Mouse (Mus musculus) gastrocnemius, adult 8-10 months (tissue): ENCODE data around the gene Chrna1. TPM values are rescaled to one million over a fixed set of nuclear protein-coding genes. Genes with fewer than 3 reads are reported as not detected.
A peak's percentile ranks its signal among the peaks of the same experiment; 100 is the strongest.

Experiments
- DNase-seq, 2 experiments: peaks; one replicate each; pipeline ENCODE4 v3.0.0; 2022; ENCODE audit warnings: low spot score in 2 of 2
- total RNA-seq, 4 experiments: library from RNA; stranded (reverse); gene quantifications; 2 replicates each; pipeline ENCODE4 v1.2.4; 2022

Gene Chrna1
- total RNA-seq, 4 experiments from 2014 or later, result 4.8 to 5.3 (median 5.2) TPM

- DNase-seq, result peak; percentile 33 to 51
Observed at GRCm38 (mm10) chr2:73592231-73593100, 12.3 kb upstream of the Chrna1 start.

DNA sequence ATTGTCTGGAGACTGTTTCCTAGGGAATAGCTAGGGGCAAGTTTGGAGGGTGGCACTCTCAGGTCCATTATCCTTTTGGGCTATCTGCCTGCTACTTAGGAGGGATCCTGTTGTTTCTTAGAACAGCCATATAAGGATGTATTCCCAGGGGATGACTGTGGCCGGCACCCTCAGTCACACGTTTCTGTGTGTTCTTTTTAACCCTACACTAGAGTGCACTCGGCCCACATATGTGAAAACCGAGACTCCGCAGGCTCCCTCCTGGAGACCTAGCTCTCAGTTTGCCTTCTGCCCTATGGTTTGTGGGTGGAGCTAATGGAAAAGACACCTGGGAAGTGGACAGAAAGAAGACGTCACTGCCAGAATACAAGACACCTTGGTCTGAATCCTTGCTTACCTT is 11.1 kb upstream of the Chrna1 start:
- no peak for DNase-seq

- DNase-seq, result no peak
Observed at GRCm38 (mm10) chr2:73590106-73590505, 10.0 kb upstream of the Chrna1 start.

- DNase-seq, result no peak
Observed at GRCm38 (mm10) chr2:73588951-73589350, 8.8 kb upstream of the Chrna1 start.

- DNase-seq, result no peak
Observed at GRCm38 (mm10) chr2:73587109-73587506, 7.0 kb upstream of the Chrna1 start.

DNA sequence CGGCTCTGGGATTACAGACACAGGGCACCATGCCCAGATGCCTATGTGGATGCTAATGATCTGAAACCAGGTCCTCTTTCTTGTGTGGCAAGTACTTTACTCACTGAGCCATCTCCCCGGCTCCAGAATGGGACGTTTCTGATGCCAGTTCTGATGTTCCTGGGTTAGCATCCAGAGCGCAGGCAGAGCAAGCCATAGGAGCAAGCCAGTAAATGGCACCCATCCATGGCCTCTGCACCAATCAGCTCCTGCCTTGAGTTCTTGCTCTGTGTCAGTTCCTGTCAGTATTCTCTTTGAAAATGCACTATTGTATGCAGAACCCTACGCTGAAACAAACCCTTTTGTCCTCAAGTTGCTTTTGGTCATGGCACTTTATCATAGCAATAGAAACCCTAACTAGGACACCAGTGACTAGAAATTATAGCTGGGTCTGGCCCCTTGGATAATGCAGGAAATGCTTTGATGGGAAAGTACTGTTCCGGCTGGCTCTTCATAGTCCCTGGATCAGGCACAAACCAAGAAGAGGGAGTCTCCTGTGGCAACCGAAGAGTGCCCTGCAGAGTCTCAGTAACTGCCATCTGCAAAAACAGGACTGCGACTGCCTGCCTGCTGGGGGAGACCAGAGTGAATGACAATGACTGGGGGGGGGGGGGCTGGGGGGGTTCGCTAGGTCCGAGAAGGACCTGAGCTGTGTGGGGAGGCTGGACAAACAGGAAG is 6.4 kb upstream of the Chrna1 start:
- DNase-seq, result no peak

- DNase-seq, result no peak
Observed at GRCm38 (mm10) chr2:73585347-73585831, 5.3 kb upstream of the Chrna1 start.

GRCm38 (mm10) chr2:73584645-73585346 is 4.7 kb upstream of the Chrna1 start:
- DNase-seq, result peak; percentile 44 to 60

DNA sequence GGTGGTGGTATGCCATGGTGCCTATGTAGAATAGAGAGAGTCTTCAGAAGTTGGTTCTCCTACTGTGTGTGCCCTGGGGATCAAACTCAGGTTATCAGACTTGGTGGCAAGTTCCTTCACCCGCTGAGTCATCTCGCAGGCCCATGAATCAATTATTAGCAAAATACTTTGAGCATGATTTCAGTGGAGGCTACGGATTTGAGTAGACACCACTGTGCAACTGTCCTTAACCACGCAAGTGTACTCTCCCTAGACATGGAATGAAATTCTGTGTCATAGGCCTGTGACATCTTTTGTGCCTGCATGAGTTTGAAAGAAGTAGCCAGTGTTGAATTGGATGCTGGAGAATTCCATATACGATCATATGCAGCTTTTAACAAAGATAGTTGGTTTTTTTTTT is 582 bp upstream of the Chrna1 start:
- no peak for DNase-seq

- no peak for DNase-seq
Observed at GRCm38 (mm10) chr2:73579168-73579567, 970 bp downstream of the Chrna1 start.

DNA sequence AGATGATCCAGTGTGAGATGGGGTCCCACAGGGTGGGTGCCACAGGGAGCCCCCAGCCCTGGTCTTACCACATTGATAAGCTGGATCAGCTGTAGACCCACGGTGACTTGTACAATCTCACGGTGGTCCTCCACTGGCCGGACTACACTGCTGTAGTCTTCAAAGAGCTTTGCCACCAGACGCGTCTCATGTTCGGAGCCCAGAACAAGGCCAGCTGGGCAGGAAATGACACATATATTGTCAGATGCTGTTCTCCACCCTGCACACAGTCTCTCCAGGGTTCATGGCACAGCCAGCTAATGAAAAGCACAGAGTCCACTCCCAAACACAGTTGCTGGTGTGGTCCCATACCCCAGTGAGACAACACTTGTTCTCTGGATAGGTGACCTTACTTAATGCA is 5.7 kb downstream of the Chrna1 start:
- no peak for DNase-seq

DNA sequence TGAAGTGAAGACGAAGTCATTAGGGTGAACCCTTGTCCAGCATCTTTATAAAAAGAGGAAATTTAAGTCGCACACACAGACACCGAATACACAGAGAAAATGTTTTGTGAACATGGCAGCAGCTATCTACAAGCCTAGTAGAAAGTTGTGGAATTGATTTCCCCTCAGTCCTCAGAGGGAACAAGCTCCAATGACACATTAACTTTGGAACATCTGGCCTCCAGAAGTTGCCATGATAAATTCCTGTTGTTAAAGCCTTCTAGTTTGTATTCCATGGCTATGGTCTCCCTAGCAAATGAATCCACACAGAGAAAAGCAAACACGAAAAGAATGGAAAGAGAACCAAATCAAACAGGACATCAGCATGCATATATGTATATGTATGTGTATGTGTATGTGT is 6.6 kb downstream of the Chrna1 start:
- no peak for DNase-seq

GRCm38 (mm10) chr2:73572539-73573372 is 7.4 kb downstream of the Chrna1 start:
- DNase-seq, result peak; percentile 25 to 48

DNA sequence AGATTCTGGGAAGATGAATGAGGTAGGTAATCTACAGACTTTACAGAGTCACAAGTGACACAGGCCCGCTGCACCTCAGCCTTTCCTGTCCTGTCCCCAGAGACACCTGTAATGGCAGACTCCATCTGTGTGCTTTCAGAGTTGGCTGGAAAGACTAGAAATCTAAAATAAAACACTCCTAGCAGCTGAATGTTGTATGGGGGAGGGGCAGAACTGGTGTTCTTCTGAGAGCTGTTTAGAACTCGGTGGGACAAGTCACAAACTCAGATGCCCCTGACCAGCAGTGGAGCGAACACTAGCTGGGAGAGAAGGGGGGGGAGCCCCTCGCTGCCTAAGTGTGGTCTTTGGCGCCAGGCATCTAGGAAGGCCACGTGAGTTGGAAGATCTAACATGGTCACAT is 8.2 kb downstream of the Chrna1 start:
- DNase-seq, result no peak

- DNase-seq, result no peak
Observed at GRCm38 (mm10) chr2:73571304-73571703, 8.8 kb downstream of the Chrna1 start.

GRCm38 (mm10) chr2:73566989-73567605 is 13.0 kb downstream of the Chrna1 start:
- no peak for DNase-seq

DNA sequence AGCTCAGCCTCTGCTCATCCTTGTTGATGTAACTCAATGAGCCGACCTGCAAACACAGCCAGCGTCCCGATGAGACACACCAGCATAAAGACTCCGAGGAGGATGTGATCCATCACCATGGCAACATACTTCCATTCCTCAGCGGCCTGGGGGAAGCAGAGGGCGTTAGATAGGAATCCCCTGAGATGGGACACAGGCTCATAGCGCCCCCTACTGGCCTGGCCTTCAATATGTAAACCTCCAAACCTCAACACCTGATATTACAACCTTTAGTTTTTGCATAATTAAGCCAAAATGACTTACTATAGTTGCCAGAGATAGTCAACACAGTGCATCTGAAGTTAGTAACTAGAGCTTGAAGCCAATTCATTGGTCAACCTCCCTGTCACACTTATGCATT is 14.0 kb downstream of the Chrna1 start:
- no peak for DNase-seq

DNA sequence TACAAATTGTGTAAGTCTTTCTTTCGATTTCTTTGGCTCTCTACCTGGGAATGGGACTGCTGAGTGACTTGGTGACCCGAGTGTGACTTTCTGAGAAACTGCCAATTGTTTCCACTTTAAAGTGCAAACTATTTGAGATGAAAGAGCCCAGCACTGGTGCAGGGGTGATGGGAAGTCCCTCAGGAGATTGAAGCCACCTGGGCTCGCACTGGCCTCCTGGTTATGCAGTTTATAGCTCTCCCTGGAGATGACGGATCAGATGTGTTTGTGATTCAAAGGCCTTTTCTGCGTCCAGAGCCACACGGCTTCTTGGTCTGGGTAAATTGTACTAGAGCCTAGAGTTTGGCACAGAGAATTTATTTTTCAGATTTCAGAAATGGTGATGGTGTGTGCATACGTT is 16.4 kb downstream of the Chrna1 start:
- DNase-seq, result no peak

DNA sequence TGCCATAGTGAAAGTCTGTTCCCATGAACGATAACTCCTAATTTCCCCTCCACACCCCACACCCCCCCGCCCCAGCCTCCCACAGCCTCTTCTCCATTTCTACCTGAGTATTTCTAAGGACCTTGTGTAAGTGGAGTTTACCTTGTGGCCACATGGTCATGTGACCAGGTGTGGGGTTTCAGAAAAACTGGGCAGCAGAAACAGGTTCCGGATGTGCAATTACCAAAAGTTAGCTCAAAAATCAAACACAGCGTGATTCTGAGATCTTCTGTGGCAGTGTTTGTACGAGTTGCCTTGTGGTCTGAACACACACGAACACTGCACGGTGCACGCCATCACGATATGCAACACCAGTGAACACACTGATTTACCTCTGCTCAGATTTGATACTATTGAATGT is 17.5 kb downstream of the Chrna1 start:
- no peak for DNase-seq

DNA sequence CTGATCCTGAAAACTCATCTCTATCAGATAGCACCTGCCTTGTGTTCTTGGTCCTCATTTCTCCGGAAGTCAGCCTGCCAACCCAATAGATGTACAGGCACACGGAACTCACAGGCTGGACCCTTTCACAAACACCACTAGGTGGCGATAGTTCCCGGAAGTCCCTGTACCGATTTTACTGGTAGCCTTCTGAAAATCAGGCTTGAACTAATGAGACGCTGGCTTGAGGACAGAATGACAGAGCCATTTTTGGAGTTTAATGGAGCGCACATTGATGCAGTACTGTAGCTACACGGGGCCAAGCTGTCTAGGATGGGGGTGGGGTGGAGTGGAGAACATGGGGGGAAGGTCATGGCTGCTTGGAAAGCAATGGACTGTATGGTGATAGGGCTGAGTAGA is 18.5 kb downstream of the Chrna1 start:
- DNase-seq, result no peak
